Mouse (Mus musculus) lung, embryonic 14.5 days (tissue): ENCODE results near the gene Gnrhr. TPM values are rescaled to one million over a fixed set of nuclear protein-coding genes. Genes with fewer than 3 reads are reported as not detected.

Experiments used
- ATAC-seq: fragments of 200-750 bp; cut with Nextera tagmentation; 2 replicates; pipeline ENCODE4 v1.8.0; 2017; ENCODE audit warnings: mild to moderate bottlenecking, moderate TSS enrichment, moderate library complexity; ENCODE audit not compliant: insufficient read depth
- DNase-seq: peaks from one replicate; pipeline ENCODE4 v3.0.0-alpha.2; 2015
- H3K27ac ChIP-seq: fragments of 300-500 bp; sonication (generic); 2 replicates; pipeline ENCODE4 v1.5.1; 2014; ENCODE audit warnings: low read depth, mild to moderate bottlenecking, moderate library complexity
- H3K27me3 ChIP-seq: fragments of 300-500 bp; sonication (generic); 2 replicates; pipeline ENCODE4 v1.6.1; 2014; ENCODE audit warnings: low read length, control low read depth; ENCODE audit not compliant: insufficient read depth
- H3K36me3 ChIP-seq: fragments of 300-500 bp; sonication (generic); 2 replicates; pipeline ENCODE4 v1.6.1; 2014; ENCODE audit warnings: control low read depth; ENCODE audit not compliant: insufficient read depth
- H3K4me1 ChIP-seq: fragments of 300-500 bp; sonication (generic); 2 replicates; pipeline ENCODE4 v1.6.1; 2014; ENCODE audit warnings: antibody characterized with exemption, control low read depth; ENCODE audit not compliant: insufficient read depth
- H3K4me2 ChIP-seq: fragments of 300-500 bp; sonication (generic); 2 replicates; pipeline ENCODE4 v1.6.1; 2014; ENCODE audit warnings: mild to moderate bottlenecking
- H3K4me3 ChIP-seq: fragments of 300-500 bp; sonication (generic); 2 replicates; pipeline ENCODE4 v1.5.1; 2014; ENCODE audit warnings: low read depth, low read length
- H3K9ac ChIP-seq: fragments of 300-500 bp; sonication (generic); 2 replicates; pipeline ENCODE4 v1.6.1; 2014
- H3K9me3 ChIP-seq: fragments of 300-500 bp; sonication (generic); 2 replicates; pipeline ENCODE4 v1.6.1; 2016; ENCODE audit warnings: low read depth, low read length, control low read depth
- CTCF ChIP-seq: IDR thresholded peaks from 2 replicates; pipeline ENCODE4 v1.5.1; 2016; ENCODE audit warnings: antibody characterized with exemption, low read depth
- WGBS: fragments of 180-500 bp; shearing (Covaris S2); extraction: QIAGEN DNeasy Blood & Tissue Kit; methylation state at CpG from one replicate; pipeline ENCODE4 v1.1.7; 2014; 5-methylcytosine and 5-hydroxymethylcytosine counted together
- polyA plus RNA-seq: library from polyadenylated mRNA; unstranded; fragments of >200 nt; fragmentation: Nextera tagmentation; extraction: Ambion mirVana; gene quantifications from 2 replicates; pipeline ENCODE4 v1.2.1, GENCODE M21; 2014

The Gnrhr gene
- not detected in 2 replicates for polyA plus RNA-seq

- H3K27me3 ChIP-seq = no peaks in the 10 kb centered on the region
- TF ChIP-seq CTCF = no peak
- H3K4me3 ChIP-seq = no peak within 1 kb of the TSS
- no peak within 1 kb of the TSS for H3K27ac ChIP-seq
- no peaks in the 10 kb centered on the region for H3K4me1 ChIP-seq
- H3K4me2 ChIP-seq = no peak within 1 kb of the TSS
- no peaks in the 10 kb centered on the region for H3K36me3 ChIP-seq
- 85% methylated on average over 10 of the region's 10 CpGs for WGBS
- H3K9me3 ChIP-seq = no peaks in the 10 kb centered on the region
- DNase-seq = no peak
- H3K9ac ChIP-seq = no peak within 1 kb of the TSS
- no peak for ATAC-seq
Measured at GRCm38 (mm10) chr5:86197801-86198200, at the start of gene Gnrhr. Gnrhr (minus strand) TSS chr5:86197901.

DNA sequence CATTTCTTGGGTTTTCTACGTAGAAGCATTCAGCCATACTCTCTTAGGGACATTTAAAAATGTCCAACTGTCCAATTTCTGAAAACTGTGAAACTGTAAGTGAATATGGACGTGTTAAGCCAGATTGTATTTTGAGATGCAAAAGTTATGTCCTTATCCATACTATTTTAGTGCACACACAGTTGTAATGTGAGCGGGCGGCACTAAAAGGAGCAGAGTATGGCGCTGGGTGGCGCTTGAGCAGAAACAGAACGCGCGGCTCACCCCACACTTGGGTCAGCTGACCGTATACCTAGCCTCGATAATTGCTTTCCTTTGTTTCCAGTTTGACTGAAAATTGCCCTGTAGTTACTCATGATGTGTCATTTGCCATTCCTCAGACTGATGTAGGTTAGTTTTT lies 48.9 kb upstream of the Gnrhr start:
- TF ChIP-seq CTCF = no peak
- WGBS = 86% methylated on average over 11 of the region's 11 CpGs

GRCm38 (mm10) chr5:86244880-86245279 lies 47.2 kb upstream of the Gnrhr start:
- ATAC-seq = no peak
- 78% methylated on average over 1 of the region's 1 CpGs for WGBS
- no peak for DNase-seq
- Histone ChIP-seq H3K27me3 (no peaks in the 10 kb centered on the region), H3K4me1 (no peaks in the 10 kb centered on the region), H3K9me3 (no peaks in the 10 kb centered on the region), H3K4me3 (no peak overlapping the region), H3K4me2 (no peak overlapping the region), H3K27ac (no peak overlapping the region), H3K9ac (no peak overlapping the region), H3K36me3 (no peaks in the 10 kb centered on the region)
- TF ChIP-seq CTCF = no peak

More for the DNA sequence above, 48.9 kb upstream of the Gnrhr start:
- Histone ChIP-seq H3K4me2 (no peak overlapping the region), H3K4me1 (no peaks in the 10 kb centered on the region), H3K4me3 (no peak overlapping the region), H3K36me3 (no peaks in the 10 kb centered on the region), H3K9ac (no peak overlapping the region), H3K27ac (no peak overlapping the region), H3K9me3 (no peaks in the 10 kb centered on the region), H3K27me3 (no peaks in the 10 kb centered on the region)
- ATAC-seq (no peak), DNase-seq (no peak)

DNA sequence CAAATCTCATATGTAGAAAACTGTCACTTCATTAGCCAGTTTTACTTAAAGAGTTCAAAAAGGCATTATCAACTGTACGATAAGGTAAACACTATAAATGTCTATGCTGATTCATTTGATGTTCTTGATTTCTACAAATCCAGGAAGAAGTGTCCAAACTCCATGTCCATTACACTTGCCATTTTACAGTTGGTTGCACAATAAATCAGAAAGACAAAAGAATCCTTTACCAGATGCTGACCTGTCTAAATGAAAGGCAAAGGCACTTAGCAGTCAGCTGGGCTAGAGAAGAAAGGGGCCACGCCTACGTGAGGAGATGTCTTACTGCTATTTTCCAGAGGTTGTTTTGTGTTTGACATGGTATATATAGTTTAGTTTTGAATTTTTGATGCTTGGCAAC lies 46.6 kb upstream of the Gnrhr start:
- H3K36me3 ChIP-seq = no peaks in the 10 kb centered on the region
- ATAC-seq (no peak), DNase-seq (no peak)
- WGBS = 55% methylated on average over 3 of the region's 3 CpGs
- H3K9me3 ChIP-seq = no peaks in the 10 kb centered on the region
- no peaks in the 10 kb centered on the region for H3K27me3 ChIP-seq
- H3K27ac ChIP-seq = no peak overlapping the region
- no peak overlapping the region for H3K4me2 ChIP-seq
- no peaks in the 10 kb centered on the region for H3K4me1 ChIP-seq
- no peak overlapping the region for H3K4me3 ChIP-seq
- no peak overlapping the region for H3K9ac ChIP-seq
- no peak for TF ChIP-seq CTCF

- H3K27me3 ChIP-seq = no peaks in the 10 kb centered on the region
- H3K27ac ChIP-seq = no peak overlapping the region
- TF ChIP-seq CTCF = no peak
- H3K9ac ChIP-seq = no peak overlapping the region
- no peaks in the 10 kb centered on the region for H3K36me3 ChIP-seq
- 75% methylated on average over 5 of the region's 5 CpGs for WGBS
- no peak overlapping the region for H3K4me2 ChIP-seq
- no peaks in the 10 kb centered on the region for H3K9me3 ChIP-seq
- no peaks in the 10 kb centered on the region for H3K4me1 ChIP-seq
- no peak overlapping the region for H3K4me3 ChIP-seq
- no peak for DNase-seq
- ATAC-seq = peak; percentile 28; the same call in 1 of the 2 replicates
Measured at GRCm38 (mm10) chr5:86227156-86227853, 29.6 kb upstream of the Gnrhr start.

DNA sequence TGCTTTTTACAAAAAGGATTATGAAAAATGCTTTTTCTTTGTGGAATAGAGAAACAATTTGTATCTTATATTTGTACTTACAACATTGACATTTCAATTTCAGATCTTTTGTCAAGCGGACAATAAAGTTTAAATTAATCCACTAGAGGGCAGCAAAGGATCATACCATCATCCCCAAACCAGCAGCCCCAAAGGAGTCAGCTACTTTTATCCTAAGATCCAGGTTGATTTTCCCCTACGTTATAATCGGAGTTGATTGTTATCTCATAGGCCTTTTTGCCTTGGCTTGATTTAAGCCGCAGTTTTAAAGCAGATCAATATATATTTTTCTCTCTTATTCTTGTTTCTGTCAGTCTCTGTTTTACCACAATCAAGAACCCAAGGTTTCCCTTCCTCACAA lies 6.3 kb downstream of the Gnrhr start:
- no peaks in the 10 kb centered on the region for H3K27me3 ChIP-seq
- no peaks in the 10 kb centered on the region for H3K9me3 ChIP-seq
- 13% methylated on average over 4 of the region's 4 CpGs for WGBS
- ATAC-seq = peak; percentile 71
- no peak overlapping the region for H3K27ac ChIP-seq
- no peak overlapping the region for H3K4me2 ChIP-seq
- no peaks in the 10 kb centered on the region for H3K36me3 ChIP-seq
- no peak overlapping the region for H3K4me3 ChIP-seq
- H3K9ac ChIP-seq = no peak overlapping the region
- peak; percentile 82 for DNase-seq
- H3K4me1 ChIP-seq = no peaks in the 10 kb centered on the region
- TF ChIP-seq CTCF = peak; percentile 65

GRCm38 (mm10) chr5:86190770-86191169 lies 6.9 kb downstream of the Gnrhr start:
- Histone ChIP-seq H3K36me3 (no peaks in the 10 kb centered on the region), H3K4me1 (no peaks in the 10 kb centered on the region), H3K27ac (no peak overlapping the region), H3K4me3 (no peak overlapping the region), H3K27me3 (no peaks in the 10 kb centered on the region), H3K4me2 (no peak overlapping the region), H3K9ac (no peak overlapping the region), H3K9me3 (no peaks in the 10 kb centered on the region)
- peak; percentile 71; the same call in 1 of the 2 replicates for ATAC-seq
- peak; percentile 58 for TF ChIP-seq CTCF
- DNase-seq = peak; percentile 74
- 25% methylated on average over 5 of the region's 5 CpGs for WGBS

- DNase-seq (no peak), ATAC-seq (no peak)
- Histone ChIP-seq H3K4me1 (no peaks in the 10 kb centered on the region), H3K36me3 (no peaks in the 10 kb centered on the region), H3K27ac (no peak overlapping the region), H3K4me2 (no peak overlapping the region), H3K27me3 (no peaks in the 10 kb centered on the region), H3K9ac (no peak overlapping the region), H3K9me3 (no peaks in the 10 kb centered on the region), H3K4me3 (no peak overlapping the region)
- WGBS = 51% methylated on average over 15 of the region's 15 CpGs
- TF ChIP-seq CTCF = no peak
Measured at GRCm38 (mm10) chr5:86190290-86190689, 7.4 kb downstream of the Gnrhr start.
